Mouse (Mus musculus): ENCODE measurements at regions not wholly inside any gene's neighbourhood (a gene's known extent, or its start where the extent isn't known, plus 50 kb on each side); places are given as distances from the start of the nearest gene placed in this dataset.

GRCm38 (mm10) chr7:116596914-116597313, 92.7 kb downstream of the Nucb2 start:
- Histone ChIP-seq H3K36me3 (ENCODE audit: control insufficient read depth, insufficient read depth, low read length) (no peaks in the 10 kb centered on the region), H3K9me3 (ENCODE audit: control insufficient read depth, low read length) (peaks cover 3% of the 10 kb centered on the region; the same call in 1 of the 2 replicates)

GRCm38 (mm10) chr7:116600340-116600739, 96.2 kb downstream of the Nucb2 start:
- Histone ChIP-seq H3K27me3 (ENCODE audit: control insufficient read depth, insufficient read depth, low read length) (no peaks in the 10 kb centered on the region), H3K4me1 (replicated peaks; ENCODE audit: control insufficient read depth, insufficient read depth, low read length) (no peaks in the 10 kb centered on the region), H3K36me3 (ENCODE audit: control insufficient read depth, insufficient read depth, low read length) (no peaks in the 10 kb centered on the region), H3K9me3 (ENCODE audit: control insufficient read depth, low read length) (peaks cover 3% of the 10 kb centered on the region; the same call in 1 of the 2 replicates), H3K4me3 (ENCODE audit: low read depth, low read length) (no peak overlapping the region), H3K27ac (ENCODE audit: low read depth, low read length) (no peak overlapping the region), H3K4me2 (replicated peaks; ENCODE audit: low read depth, low read length) (no peak overlapping the region), H3K9ac (ENCODE audit: low read depth, low read length) (no peak overlapping the region)
- no peak for ATAC-seq (ENCODE audit: low FRiP score)
- DNase-seq (ENCODE audit: low spot score): no peak
- WGBS: 82% methylated on average over 3 of the region's 3 CpGs

More at GRCm38 (mm10) chr7:116596914-116597313, 92.7 kb downstream of the Nucb2 start:
- H3K9ac ChIP-seq (ENCODE audit: low read depth, low read length): no peak overlapping the region
- H3K4me3 ChIP-seq (ENCODE audit: low read depth, low read length): no peak overlapping the region
- no peak overlapping the region for H3K27ac ChIP-seq (ENCODE audit: low read depth, low read length)
- H3K27me3 ChIP-seq (ENCODE audit: control insufficient read depth, insufficient read depth, low read length): no peaks in the 10 kb centered on the region
- no peaks in the 10 kb centered on the region for H3K4me1 ChIP-seq (replicated peaks; ENCODE audit: control insufficient read depth, insufficient read depth, low read length)
- DNase-seq (ENCODE audit: low spot score) (no peak), ATAC-seq (ENCODE audit: low FRiP score) (no peak)
- no peak overlapping the region for H3K4me2 ChIP-seq (replicated peaks; ENCODE audit: low read depth, low read length)

GRCm38 (mm10) chr7:116603167-116603839, 99.1 kb downstream of the Nucb2 start:
- 91% methylated on average over 6 of the region's 6 CpGs for WGBS
- no peak for DNase-seq (ENCODE audit: low spot score)
- Histone ChIP-seq H3K27me3 (ENCODE audit: control insufficient read depth, insufficient read depth, low read length) (no peaks in the 10 kb centered on the region), H3K27ac (ENCODE audit: low read depth, low read length) (no peak overlapping the region), H3K36me3 (ENCODE audit: control insufficient read depth, insufficient read depth, low read length) (no peaks in the 10 kb centered on the region), H3K4me1 (replicated peaks; ENCODE audit: control insufficient read depth, insufficient read depth, low read length) (no peaks in the 10 kb centered on the region), H3K4me3 (ENCODE audit: low read depth, low read length) (no peak overlapping the region), H3K9me3 (ENCODE audit: control insufficient read depth, low read length) (peaks cover 3% of the 10 kb centered on the region; the same call in 1 of the 2 replicates), H3K4me2 (replicated peaks; ENCODE audit: low read depth, low read length) (no peak overlapping the region), H3K9ac (ENCODE audit: low read depth, low read length) (no peak overlapping the region)
- no peak for ATAC-seq (ENCODE audit: low FRiP score)

- no peak for DNase-seq (ENCODE audit: low spot score)
- no peak overlapping the region for H3K27ac ChIP-seq (ENCODE audit: low read depth, low read length)
- H3K4me3 ChIP-seq (ENCODE audit: low read depth, low read length): no peak overlapping the region
- no peak overlapping the region for H3K9ac ChIP-seq (ENCODE audit: low read depth, low read length)
- no peaks in the 10 kb centered on the region for H3K36me3 ChIP-seq (ENCODE audit: control insufficient read depth, insufficient read depth, low read length)
- H3K9me3 ChIP-seq (ENCODE audit: control insufficient read depth, low read length): peaks cover 3% of the 10 kb centered on the region; the same call in 1 of the 2 replicates
- H3K4me2 ChIP-seq (replicated peaks; ENCODE audit: low read depth, low read length): no peak overlapping the region
- H3K27me3 ChIP-seq (ENCODE audit: control insufficient read depth, insufficient read depth, low read length): no peaks in the 10 kb centered on the region
- H3K4me1 ChIP-seq (replicated peaks; ENCODE audit: control insufficient read depth, insufficient read depth, low read length): no peaks in the 10 kb centered on the region
- WGBS: 85% methylated on average over 3 of the region's 3 CpGs
- no peak for ATAC-seq (ENCODE audit: low FRiP score)
Observed at GRCm38 (mm10) chr7:116603840-116604194, 99.6 kb downstream of the Nucb2 start.

GRCm38 (mm10) chr7:116606255-116606654, 102.1 kb downstream of the Nucb2 start:
- H3K4me1 ChIP-seq (replicated peaks; ENCODE audit: control insufficient read depth, insufficient read depth, low read length): no peaks in the 10 kb centered on the region
- 93% methylated on average over 6 of the region's 6 CpGs for WGBS

GRCm38 (mm10) chr7:116606751-116607483, 102.7 kb downstream of the Nucb2 start:
- no peak overlapping the region for H3K27ac ChIP-seq (ENCODE audit: low read depth, low read length)
- no peaks in the 10 kb centered on the region for H3K27me3 ChIP-seq (ENCODE audit: control insufficient read depth, insufficient read depth, low read length)
- H3K36me3 ChIP-seq (ENCODE audit: control insufficient read depth, insufficient read depth, low read length): no peaks in the 10 kb centered on the region
- 70% methylated on average over 6 of the region's 6 CpGs for WGBS
- DNase-seq (ENCODE audit: low spot score): no peak
- no peaks in the 10 kb centered on the region for H3K4me1 ChIP-seq (replicated peaks; ENCODE audit: control insufficient read depth, insufficient read depth, low read length)
- H3K9me3 ChIP-seq (ENCODE audit: control insufficient read depth, low read length): no peaks in the 10 kb centered on the region
- no peak overlapping the region for H3K4me3 ChIP-seq (ENCODE audit: low read depth, low read length)
- no peak overlapping the region for H3K4me2 ChIP-seq (replicated peaks; ENCODE audit: low read depth, low read length)
- H3K9ac ChIP-seq (ENCODE audit: low read depth, low read length): no peak overlapping the region
- ATAC-seq (ENCODE audit: low FRiP score): no peak

More at GRCm38 (mm10) chr7:116606255-116606654, 102.1 kb downstream of the Nucb2 start:
- Histone ChIP-seq H3K9me3 (ENCODE audit: control insufficient read depth, low read length) (peaks cover 1% of the 10 kb centered on the region; the same call in 1 of the 2 replicates), H3K9ac (ENCODE audit: low read depth, low read length) (no peak overlapping the region), H3K36me3 (ENCODE audit: control insufficient read depth, insufficient read depth, low read length) (no peaks in the 10 kb centered on the region), H3K4me2 (replicated peaks; ENCODE audit: low read depth, low read length) (no peak overlapping the region), H3K4me3 (ENCODE audit: low read depth, low read length) (no peak overlapping the region), H3K27ac (ENCODE audit: low read depth, low read length) (no peak overlapping the region), H3K27me3 (ENCODE audit: control insufficient read depth, insufficient read depth, low read length) (no peaks in the 10 kb centered on the region)
- ATAC-seq (ENCODE audit: low FRiP score) (no peak), DNase-seq (ENCODE audit: low spot score) (no peak)

- no peaks in the 10 kb centered on the region for H3K27me3 ChIP-seq (ENCODE audit: control insufficient read depth, insufficient read depth, low read length)
- H3K9ac ChIP-seq (ENCODE audit: low read depth, low read length): 0 out of 2 replicates have a peak overlapping the region, but pooled peaks have one; percentile 34
- 11% methylated on average over 15 of the region's 15 CpGs for WGBS
- peak overlapping the region; percentile 21; the same call in 1 of the 2 replicates for H3K4me3 ChIP-seq (ENCODE audit: low read depth, low read length)
- no peak overlapping the region for H3K27ac ChIP-seq (ENCODE audit: low read depth, low read length)
- H3K4me2 ChIP-seq (replicated peaks; ENCODE audit: low read depth, low read length): peak overlapping the region; percentile 41
- no peaks in the 10 kb centered on the region for H3K36me3 ChIP-seq (ENCODE audit: control insufficient read depth, insufficient read depth, low read length)
- DNase-seq (ENCODE audit: low spot score): no peak
- ATAC-seq (ENCODE audit: low FRiP score): peak; percentile 49
- H3K9me3 ChIP-seq (ENCODE audit: control insufficient read depth, low read length): no peaks in the 10 kb centered on the region
- no peaks in the 10 kb centered on the region for H3K4me1 ChIP-seq (replicated peaks; ENCODE audit: control insufficient read depth, insufficient read depth, low read length)
Observed at GRCm38 (mm10) chr7:116607628-116608225, 103.6 kb downstream of the Nucb2 start.

- Histone ChIP-seq H3K4me2 (replicated peaks; ENCODE audit: low read depth, low read length) (peak overlapping the region; percentile 41), H3K27ac (ENCODE audit: low read depth, low read length) (no peak overlapping the region), H3K9me3 (ENCODE audit: control insufficient read depth, low read length) (no peaks in the 10 kb centered on the region), H3K9ac (ENCODE audit: low read depth, low read length) (0 out of 2 replicates have a peak overlapping the region, but pooled peaks have one; percentile 34), H3K36me3 (ENCODE audit: control insufficient read depth, insufficient read depth, low read length) (no peaks in the 10 kb centered on the region), H3K4me3 (ENCODE audit: low read depth, low read length) (peak overlapping the region; percentile 21), H3K4me1 (replicated peaks; ENCODE audit: control insufficient read depth, insufficient read depth, low read length) (no peaks in the 10 kb centered on the region), H3K27me3 (ENCODE audit: control insufficient read depth, insufficient read depth, low read length) (no peaks in the 10 kb centered on the region)
- WGBS: 30% methylated on average over 15 of the region's 15 CpGs
- DNase-seq (ENCODE audit: low spot score): peak; percentile 85
- ATAC-seq (ENCODE audit: low FRiP score): peak; percentile 65
Observed at GRCm38 (mm10) chr7:116608350-116609085, 104.3 kb downstream of the Nucb2 start.
